Mouse (Mus musculus): Measurements from ENCODE around the gene Cfap77. TPM values are rescaled to one million over a fixed set of nuclear protein-coding genes. Genes with fewer than 3 reads are reported as not detected.

Cfap77 gene
- total RNA-seq, 2 experiments from 2014 or later: not detected

- DNase-seq: no peak
- intact Hi-C loops (cut with DNase I): no loop called here
Measured at GRCm38 (mm10) chr2:29007656-29008055, 47.2 kb downstream of the Cfap77 start.

- DNase-seq: no peak
- intact Hi-C loops (cut with DNase I): no loop called here
Measured at GRCm38 (mm10) chr2:29006455-29007034, 48.3 kb downstream of the Cfap77 start.

GRCm38 (mm10) chr2:29004037-29004436 is 50.8 kb downstream of the Cfap77 start:
- peak in 1 of 2 experiments; percentile 3 for DNase-seq
- intact Hi-C loops (cut with DNase I): no loop called here

- intact Hi-C loops (cut with DNase I): no loop called here
- DNase-seq: peak; percentile 37
Measured at GRCm38 (mm10) chr2:28998246-28998645, 56.6 kb downstream of the Cfap77 start.

GRCm38 (mm10) chr2:28997161-28997834 is 57.6 kb downstream of the Cfap77 start:
- DNase-seq: no peak
- intact Hi-C loops (cut with DNase I): no loop called here

- no peak for DNase-seq
- intact Hi-C loops (cut with DNase I): no loop called here
Measured at GRCm38 (mm10) chr2:28995436-28995835, 59.4 kb downstream of the Cfap77 start.

GRCm38 (mm10) chr2:28994014-28994413 is 60.9 kb downstream of the Cfap77 start:
- intact Hi-C loops (cut with DNase I): no loop called here
- DNase-seq: no peak

- no peak for DNase-seq
- intact Hi-C loops (cut with DNase I): no loop called here
Measured at GRCm38 (mm10) chr2:28988781-28989180, 66.1 kb downstream of the Cfap77 start.

GRCm38 (mm10) chr2:28980080-28980910 is 74.6 kb downstream of the Cfap77 start:
- intact Hi-C loops (cut with DNase I): no loop called here

GRCm38 (mm10) chr2:28978461-28978860 is 76.4 kb downstream of the Cfap77 start:
- DNase-seq: no peak
- intact Hi-C loops (cut with DNase I): loop anchor here (10.0 kb wide), 1 partner anchor 124 kb away; no protein-coding TSS in a partner anchor

More at GRCm38 (mm10) chr2:28980080-28980910, 74.6 kb downstream of the Cfap77 start:
- DNase-seq: no peak

- DNase-seq: peak; percentile 78 to 89
- intact Hi-C loops (cut with DNase I): loop anchor here (1.0 to 10.0 kb wide), 4 partner anchors 52 to 221 kb away; no protein-coding TSS in a partner anchor
Measured at GRCm38 (mm10) chr2:28976635-28977034, 78.2 kb downstream of the Cfap77 start.

GRCm38 (mm10) chr2:28975604-28976003 is 79.3 kb downstream of the Cfap77 start:
- intact Hi-C loops (cut with DNase I): loop anchor here (1.0 to 10.0 kb wide), 4 partner anchors 51 to 220 kb away; no protein-coding TSS in a partner anchor
- DNase-seq: no peak

GRCm38 (mm10) chr2:28974520-28974919 is 80.3 kb downstream of the Cfap77 start:
- no peak for DNase-seq
- intact Hi-C loops (cut with DNase I): loop anchor here (10.0 kb wide), 1 partner anchor 120 kb away; no protein-coding TSS in a partner anchor

GRCm38 (mm10) chr2:28973832-28974450 is 80.9 kb downstream of the Cfap77 start:
- DNase-seq: no peak
- intact Hi-C loops (cut with DNase I): loop anchor here (10.0 kb wide), 1 partner anchor 119 kb away; no protein-coding TSS in a partner anchor

- intact Hi-C loops (cut with DNase I): loop anchor here (10.0 kb wide), 1 partner anchor 116 kb away; no protein-coding TSS in a partner anchor
- DNase-seq: no peak
Measured at GRCm38 (mm10) chr2:28970424-28970823, 84.4 kb downstream of the Cfap77 start.

- intact Hi-C loops (cut with DNase I): no loop called here
Measured at GRCm38 (mm10) chr2:28968278-28968677, 86.6 kb downstream of the Cfap77 start.

GRCm38 (mm10) chr2:28966151-28966795 is 88.6 kb downstream of the Cfap77 start:
- no peak for DNase-seq
- intact Hi-C loops (cut with DNase I): no loop called here

More at GRCm38 (mm10) chr2:28968278-28968677, 86.6 kb downstream of the Cfap77 start:
- DNase-seq: no peak

- DNase-seq: peak in 1 of 2 experiments; percentile 1
- intact Hi-C loops (cut with DNase I): no loop called here
Measured at GRCm38 (mm10) chr2:28963565-28963964, 91.3 kb downstream of the Cfap77 start.

- intact Hi-C loops (cut with DNase I): no loop called here
- DNase-seq: no peak
Measured at GRCm38 (mm10) chr2:28961636-28962035, 93.2 kb downstream of the Cfap77 start.

- intact Hi-C loops (cut with DNase I): no loop called here
- DNase-seq: peak; percentile 7 to 17
Measured at GRCm38 (mm10) chr2:28961024-28961585, 93.8 kb downstream of the Cfap77 start.
